Mouse (Mus musculus): ENCODE measurements at regions not wholly inside any gene's neighbourhood (a gene's known extent, or its start where the extent isn't known, plus 50 kb on each side); places are given as distances from the start of the nearest gene placed in this dataset.

- 78% methylated on average over 6 of the region's 6 CpGs for WGBS
- Histone ChIP-seq H3K4me1 (0 out of 2 replicates have a peak, but pooled peaks cover 2% of the 10 kb centered on the region), H3K36me3 (no peaks in the 10 kb centered on the region), H3K27me3 (replicated peaks) (no peaks in the 10 kb centered on the region), H3K4me3 (replicated peaks) (no peak overlapping the region), H3K9ac (no peak overlapping the region), H3K27ac (no peak overlapping the region), H3K4me2 (no peak overlapping the region), H3K9me3 (no peaks in the 10 kb centered on the region)
- ATAC-seq (ENCODE audit: insufficient read depth, low FRiP score, low read depth): no peak
Measured at GRCm38 (mm10) chr10:9030486-9030885, 144.6 kb upstream of the Sash1 start.

GRCm38 (mm10) chr10:9029506-9029905, 143.6 kb upstream of the Sash1 start:
- WGBS: 64% methylated on average over 6 of the region's 6 CpGs
- no peak overlapping the region for H3K9ac ChIP-seq
- H3K36me3 ChIP-seq: no peaks in the 10 kb centered on the region
- 0 out of 2 replicates have a peak overlapping the region, but pooled peaks have one; percentile 19 for H3K27ac ChIP-seq
- H3K27me3 ChIP-seq (replicated peaks): no peaks in the 10 kb centered on the region
- H3K4me3 ChIP-seq (replicated peaks): no peak overlapping the region
- no peaks in the 10 kb centered on the region for H3K9me3 ChIP-seq
- H3K4me2 ChIP-seq: no peak overlapping the region
- 0 out of 2 replicates have a peak, but pooled peaks cover 2% of the 10 kb centered on the region for H3K4me1 ChIP-seq
- ATAC-seq (ENCODE audit: insufficient read depth, low FRiP score, low read depth): no peak

- no peak overlapping the region for H3K9ac ChIP-seq
- H3K27ac ChIP-seq: no peak overlapping the region
- 78% methylated on average over 12 of the region's 12 CpGs for WGBS
- no peak overlapping the region for H3K4me3 ChIP-seq (replicated peaks)
- no peaks in the 10 kb centered on the region for H3K36me3 ChIP-seq
- no peak for ATAC-seq (ENCODE audit: insufficient read depth, low FRiP score, low read depth)
- no peak overlapping the region for H3K4me2 ChIP-seq
- H3K9me3 ChIP-seq: no peaks in the 10 kb centered on the region
- H3K4me1 ChIP-seq: 0 out of 2 replicates have a peak, but pooled peaks cover 2% of the 10 kb centered on the region
- no peaks in the 10 kb centered on the region for H3K27me3 ChIP-seq (replicated peaks)
Measured at GRCm38 (mm10) chr10:9027070-9027807, 141.4 kb upstream of the Sash1 start.

- Histone ChIP-seq H3K4me2 (no peak overlapping the region), H3K4me3 (replicated peaks) (no peak overlapping the region), H3K27ac (peak overlapping the region; percentile 81), H3K9me3 (no peaks in the 10 kb centered on the region), H3K36me3 (no peaks in the 10 kb centered on the region), H3K4me1 (no peaks in the 10 kb centered on the region), H3K9ac (no peak overlapping the region), H3K27me3 (replicated peaks) (no peaks in the 10 kb centered on the region)
- WGBS: 51% methylated on average over 11 of the region's 11 CpGs
- no peak; the same call in 1 of the 2 replicates for ATAC-seq (ENCODE audit: insufficient read depth, low FRiP score, low read depth)
Measured at GRCm38 (mm10) chr10:9014810-9015505, 129.1 kb upstream of the Sash1 start.

GRCm38 (mm10) chr10:9013549-9013925, 127.7 kb upstream of the Sash1 start:
- Histone ChIP-seq H3K27me3 (replicated peaks) (no peaks in the 10 kb centered on the region), H3K27ac (no peak overlapping the region), H3K4me3 (replicated peaks) (no peak overlapping the region), H3K36me3 (no peaks in the 10 kb centered on the region), H3K9ac (no peak overlapping the region), H3K4me2 (no peak overlapping the region), H3K9me3 (no peaks in the 10 kb centered on the region), H3K4me1 (no peaks in the 10 kb centered on the region)
- WGBS: 48% methylated on average over 3 of the region's 3 CpGs
- no peak for ATAC-seq (ENCODE audit: insufficient read depth, low FRiP score, low read depth)

GRCm38 (mm10) chr10:9012829-9013548, 127.1 kb upstream of the Sash1 start:
- 36% methylated on average over 5 of the region's 5 CpGs for WGBS
- H3K36me3 ChIP-seq: no peaks in the 10 kb centered on the region
- no peaks in the 10 kb centered on the region for H3K27me3 ChIP-seq (replicated peaks)
- H3K4me3 ChIP-seq (replicated peaks): no peak overlapping the region
- no peaks in the 10 kb centered on the region for H3K4me1 ChIP-seq
- H3K27ac ChIP-seq: no peak overlapping the region
- ATAC-seq (ENCODE audit: insufficient read depth, low FRiP score, low read depth): 0 out of 2 replicates have a peak, but pooled peaks have one; percentile 12
- no peaks in the 10 kb centered on the region for H3K9me3 ChIP-seq
- H3K9ac ChIP-seq: no peak overlapping the region
- no peak overlapping the region for H3K4me2 ChIP-seq

GRCm38 (mm10) chr10:9011906-9012305, 126.0 kb upstream of the Sash1 start:
- no peak for ATAC-seq (ENCODE audit: insufficient read depth, low FRiP score, low read depth)
- no peak overlapping the region for H3K9ac ChIP-seq
- H3K4me3 ChIP-seq (replicated peaks): no peak overlapping the region
- H3K9me3 ChIP-seq: no peaks in the 10 kb centered on the region
- H3K36me3 ChIP-seq: no peaks in the 10 kb centered on the region
- 56% methylated on average over 2 of the region's 2 CpGs for WGBS
- no peak overlapping the region for H3K4me2 ChIP-seq
- no peak overlapping the region for H3K27ac ChIP-seq
- no peaks in the 10 kb centered on the region for H3K4me1 ChIP-seq
- H3K27me3 ChIP-seq (replicated peaks): no peaks in the 10 kb centered on the region

- WGBS: 82% methylated on average over 13 of the region's 13 CpGs
- ATAC-seq (ENCODE audit: insufficient read depth, low FRiP score, low read depth): no peak
- Histone ChIP-seq H3K36me3 (no peaks in the 10 kb centered on the region), H3K9me3 (no peaks in the 10 kb centered on the region), H3K9ac (no peak overlapping the region), H3K4me3 (replicated peaks) (no peak overlapping the region), H3K4me2 (no peak overlapping the region), H3K4me1 (no peaks in the 10 kb centered on the region), H3K27me3 (replicated peaks) (no peaks in the 10 kb centered on the region), H3K27ac (no peak overlapping the region)
Measured at GRCm38 (mm10) chr10:9010191-9010590, 124.3 kb upstream of the Sash1 start.

GRCm38 (mm10) chr10:9005140-9005909, 119.5 kb upstream of the Sash1 start:
- ATAC-seq (ENCODE audit: insufficient read depth, low FRiP score, low read depth): no peak
- Histone ChIP-seq H3K27ac (no peak overlapping the region), H3K4me3 (replicated peaks) (no peak overlapping the region), H3K9me3 (no peaks in the 10 kb centered on the region), H3K36me3 (no peaks in the 10 kb centered on the region), H3K9ac (no peak overlapping the region), H3K4me1 (no peaks in the 10 kb centered on the region), H3K4me2 (no peak overlapping the region), H3K27me3 (replicated peaks) (no peaks in the 10 kb centered on the region)
- WGBS: 58% methylated on average over 10 of the region's 10 CpGs

- no peak for ATAC-seq (ENCODE audit: insufficient read depth, low FRiP score, low read depth)
- Histone ChIP-seq H3K27me3 (replicated peaks) (no peaks in the 10 kb centered on the region), H3K36me3 (no peaks in the 10 kb centered on the region), H3K4me3 (replicated peaks) (no peak overlapping the region), H3K4me2 (no peak overlapping the region), H3K4me1 (0 out of 2 replicates have a peak, but pooled peaks cover 3% of the 10 kb centered on the region), H3K9ac (no peak overlapping the region), H3K27ac (no peak overlapping the region), H3K9me3 (no peaks in the 10 kb centered on the region)
- WGBS: 50% methylated on average over 5 of the region's 5 CpGs
Measured at GRCm38 (mm10) chr10:9002261-9002660, 116.4 kb upstream of the Sash1 start.

GRCm38 (mm10) chr10:8998758-8999398, 113.0 kb upstream of the Sash1 start:
- H3K36me3 ChIP-seq: no peaks in the 10 kb centered on the region
- 0 out of 2 replicates have a peak, but pooled peaks cover 3% of the 10 kb centered on the region for H3K4me1 ChIP-seq
- H3K27ac ChIP-seq: peak overlapping the region; percentile 62
- no peaks in the 10 kb centered on the region for H3K9me3 ChIP-seq
- no peak overlapping the region for H3K4me3 ChIP-seq (replicated peaks)
- no peak overlapping the region for H3K9ac ChIP-seq
- no peak overlapping the region for H3K4me2 ChIP-seq
- peak; percentile 56; the same call in 1 of the 2 replicates for ATAC-seq (ENCODE audit: insufficient read depth, low FRiP score, low read depth)
- WGBS: 29% methylated on average over 5 of the region's 5 CpGs
- H3K27me3 ChIP-seq (replicated peaks): no peaks in the 10 kb centered on the region

Data from stomach, embryonic 15.5 days (tissue).